Mouse (Mus musculus) myocyte (in vitro differentiated cells): ENCODE measurements around the gene Rps21.

Source experiments
- MAX ChIP-seq: IDR thresholded peaks from one replicate; pipeline ENCODE4 v1.6.1; 2011; ENCODE audit warnings: low read depth, mild to moderate bottlenecking, control low read depth
- MYOD1 ChIP-seq, 3 experiments: IDR thresholded peaks; one replicate each; pipeline ENCODE4 v1.6.1; 2011; ENCODE audit warnings: control low read depth in 2 of 3, low read depth in 2 of 3, mild to moderate bottlenecking in 2 of 3, moderate library complexity in 1 of 3; ENCODE audit not compliant: insufficient read length in 2 of 3, control insufficient read depth in 1 of 3
- POLR2A ChIP-seq: IDR thresholded peaks from one replicate; pipeline ENCODE4 v1.6.1; 2011; ENCODE audit warnings: low read depth, mild to moderate bottlenecking, control low read depth, moderate library complexity; ENCODE audit not compliant: insufficient read length

- TF ChIP-seq POLR2A, result no peak
- no peak for TF ChIP-seq MAX
- TF ChIP-seq MYOD1 (IDR thresholded peaks at IDR 0.05; ENCODE audit: control insufficient read depth in 1 of 3, insufficient read length in 2 of 3, low read depth in 2 of 3), result no peak
These were observed 18.6 kb upstream of the Rps21 start for GRCm38 (mm10) chr2:180238591-180238990.
